Mouse (Mus musculus): ENCODE data around the gene Fam166b.

- TF ChIP-seq POLR2A (IDR thresholded peaks at IDR 0.05; ENCODE audit: borderline replicate concordance, control insufficient read depth, low read depth, low read length): no peak
- no peak for TF ChIP-seq CTCF (IDR thresholded peaks at IDR 0.05; ENCODE audit: control insufficient read depth, insufficient read depth, low read length)
Observed at GRCm38 (mm10) chr4:43470301-43470700, 41.4 kb upstream of the Fam166b start.

Measured in bone marrow, adult 2 months (tissue).